Mouse (Mus musculus): ENCODE data around the gene Mthfd1l. TPM values are rescaled to one million over a fixed set of nuclear protein-coding genes. Genes with fewer than 3 reads are reported as not detected.

Mthfd1l gene
- polyA plus RNA-seq (2015; fragmentation: Nextera tagmentation; extraction: Ambion mirVana), result 6.0 and 7.3 TPM in 2 replicates

GRCm38 (mm10) chr10:3972981-3973588 is at the start of gene Mthfd1l:
Gene Mthfd1l, plus strand, starts transcription at chr10:3973118.
- H3K9me3 ChIP-seq (replicated peaks; ENCODE audit: control insufficient read depth, low read length, poor library complexity, severe bottlenecking), result no peaks in the 10 kb centered on the region

GRCm38 (mm10) chr10:3928008-3928545 is 44.8 kb upstream of the Mthfd1l start:
- no peaks in the 10 kb centered on the region for H3K9me3 ChIP-seq (replicated peaks; ENCODE audit: control insufficient read depth, low read length, poor library complexity, severe bottlenecking)
- H3K36me3 ChIP-seq (ENCODE audit: control insufficient read depth, insufficient read depth, low read length), result no peaks in the 10 kb centered on the region
- 83% methylated on average over 4 of the region's 4 CpGs for WGBS
- ATAC-seq, result no peak
- no peaks in the 10 kb centered on the region for H3K4me1 ChIP-seq (ENCODE audit: control insufficient read depth, insufficient read depth, low read length)
- no peak overlapping the region for H3K9ac ChIP-seq (ENCODE audit: low read depth, low read length)
- H3K4me3 ChIP-seq (ENCODE audit: low read depth, low read length), result no peak overlapping the region
- no peaks in the 10 kb centered on the region for H3K27me3 ChIP-seq (ENCODE audit: control insufficient read depth, insufficient read depth, low read depth, low read length)
- no peak overlapping the region for H3K27ac ChIP-seq (ENCODE audit: low read length)
- H3K4me2 ChIP-seq (ENCODE audit: low read length), result no peak overlapping the region

More at GRCm38 (mm10) chr10:3972981-3973588, at the start of gene Mthfd1l:
- H3K4me2 ChIP-seq (ENCODE audit: low read length), result peak within 1 kb of the TSS; percentile 90
- peak within 1 kb of the TSS; percentile 82 for H3K27ac ChIP-seq (ENCODE audit: low read length)
- ATAC-seq, result peak; percentile 88
- peaks cover 7% of the 10 kb centered on the region for H3K4me1 ChIP-seq (ENCODE audit: control insufficient read depth, insufficient read depth, low read length)
- peak within 1 kb of the TSS; percentile 81 for H3K4me3 ChIP-seq (ENCODE audit: low read depth, low read length)
- no peaks in the 10 kb centered on the region for H3K27me3 ChIP-seq (ENCODE audit: control insufficient read depth, insufficient read depth, low read depth, low read length)
- whole genome bisulfite sequencing, result under 1% methylated on average over 40 of the region's 40 CpGs
- peak within 1 kb of the TSS; percentile 74 for H3K9ac ChIP-seq (ENCODE audit: low read depth, low read length)
- no peaks in the 10 kb centered on the region for H3K36me3 ChIP-seq (ENCODE audit: control insufficient read depth, insufficient read depth, low read length)

- Histone ChIP-seq H3K4me3 (ENCODE audit: low read depth, low read length) (no peak overlapping the region), H3K4me2 (ENCODE audit: low read length) (no peak overlapping the region), H3K27me3 (ENCODE audit: control insufficient read depth, insufficient read depth, low read depth, low read length) (no peaks in the 10 kb centered on the region), H3K36me3 (ENCODE audit: control insufficient read depth, insufficient read depth, low read length) (no peaks in the 10 kb centered on the region), H3K9me3 (replicated peaks; ENCODE audit: control insufficient read depth, low read length, poor library complexity, severe bottlenecking) (no peaks in the 10 kb centered on the region), H3K27ac (ENCODE audit: low read length) (no peak overlapping the region), H3K4me1 (ENCODE audit: control insufficient read depth, insufficient read depth, low read length) (no peaks in the 10 kb centered on the region), H3K9ac (ENCODE audit: low read depth, low read length) (no peak overlapping the region)
- no peak for ATAC-seq
These were observed 41.1 kb upstream of the Mthfd1l start for GRCm38 (mm10) chr10:3931831-3932230.

- ATAC-seq, result no peak
- Histone ChIP-seq H3K4me2 (ENCODE audit: low read length) (no peak overlapping the region), H3K4me1 (ENCODE audit: control insufficient read depth, insufficient read depth, low read length) (no peaks in the 10 kb centered on the region), H3K4me3 (ENCODE audit: low read depth, low read length) (no peak overlapping the region), H3K27me3 (ENCODE audit: control insufficient read depth, insufficient read depth, low read depth, low read length) (no peaks in the 10 kb centered on the region), H3K36me3 (ENCODE audit: control insufficient read depth, insufficient read depth, low read length) (no peaks in the 10 kb centered on the region), H3K9me3 (replicated peaks; ENCODE audit: control insufficient read depth, low read length, poor library complexity, severe bottlenecking) (no peaks in the 10 kb centered on the region), H3K9ac (ENCODE audit: low read depth, low read length) (no peak overlapping the region), H3K27ac (ENCODE audit: low read length) (no peak overlapping the region)
- 87% methylated on average over 12 of the region's 12 CpGs for WGBS
These were observed 39.5 kb upstream of the Mthfd1l start for GRCm38 (mm10) chr10:3933311-3933940.

- H3K36me3 ChIP-seq (ENCODE audit: control insufficient read depth, insufficient read depth, low read length), result no peaks in the 10 kb centered on the region
- no peak overlapping the region for H3K27ac ChIP-seq (ENCODE audit: low read length)
- no peak overlapping the region for H3K9ac ChIP-seq (ENCODE audit: low read depth, low read length)
- H3K4me2 ChIP-seq (ENCODE audit: low read length), result no peak overlapping the region
- no peak overlapping the region for H3K4me3 ChIP-seq (ENCODE audit: low read depth, low read length)
- H3K27me3 ChIP-seq (ENCODE audit: control insufficient read depth, insufficient read depth, low read depth, low read length), result no peaks in the 10 kb centered on the region
- no peaks in the 10 kb centered on the region for H3K4me1 ChIP-seq (ENCODE audit: control insufficient read depth, insufficient read depth, low read length)
- no peak for ATAC-seq
- H3K9me3 ChIP-seq (replicated peaks; ENCODE audit: control insufficient read depth, low read length, poor library complexity, severe bottlenecking), result no peaks in the 10 kb centered on the region
These were observed 36.1 kb upstream of the Mthfd1l start for GRCm38 (mm10) chr10:3936864-3937263.

GRCm38 (mm10) chr10:3939895-3940595 is 32.9 kb upstream of the Mthfd1l start:
- WGBS, result 90% methylated on average over 11 of the region's 11 CpGs
- Histone ChIP-seq H3K27me3 (ENCODE audit: control insufficient read depth, insufficient read depth, low read depth, low read length) (no peaks in the 10 kb centered on the region), H3K4me1 (ENCODE audit: control insufficient read depth, insufficient read depth, low read length) (no peaks in the 10 kb centered on the region), H3K4me2 (ENCODE audit: low read length) (no peak overlapping the region), H3K9ac (ENCODE audit: low read depth, low read length) (no peak overlapping the region), H3K27ac (ENCODE audit: low read length) (no peak overlapping the region), H3K36me3 (ENCODE audit: control insufficient read depth, insufficient read depth, low read length) (no peaks in the 10 kb centered on the region), H3K9me3 (replicated peaks; ENCODE audit: control insufficient read depth, low read length, poor library complexity, severe bottlenecking) (no peaks in the 10 kb centered on the region), H3K4me3 (ENCODE audit: low read depth, low read length) (no peak overlapping the region)
- ATAC-seq, result no peak

- no peak for ATAC-seq
- Histone ChIP-seq H3K9ac (ENCODE audit: low read depth, low read length) (no peak overlapping the region), H3K4me3 (ENCODE audit: low read depth, low read length) (no peak overlapping the region), H3K4me2 (ENCODE audit: low read length) (no peak overlapping the region), H3K9me3 (replicated peaks; ENCODE audit: control insufficient read depth, low read length, poor library complexity, severe bottlenecking) (no peaks in the 10 kb centered on the region), H3K27me3 (ENCODE audit: control insufficient read depth, insufficient read depth, low read depth, low read length) (no peaks in the 10 kb centered on the region), H3K36me3 (ENCODE audit: control insufficient read depth, insufficient read depth, low read length) (no peaks in the 10 kb centered on the region), H3K27ac (ENCODE audit: low read length) (no peak overlapping the region), H3K4me1 (ENCODE audit: control insufficient read depth, insufficient read depth, low read length) (no peaks in the 10 kb centered on the region)
- WGBS, result 86% methylated on average over 6 of the region's 6 CpGs
These were observed 32.3 kb upstream of the Mthfd1l start for GRCm38 (mm10) chr10:3940596-3940975.

DNA sequence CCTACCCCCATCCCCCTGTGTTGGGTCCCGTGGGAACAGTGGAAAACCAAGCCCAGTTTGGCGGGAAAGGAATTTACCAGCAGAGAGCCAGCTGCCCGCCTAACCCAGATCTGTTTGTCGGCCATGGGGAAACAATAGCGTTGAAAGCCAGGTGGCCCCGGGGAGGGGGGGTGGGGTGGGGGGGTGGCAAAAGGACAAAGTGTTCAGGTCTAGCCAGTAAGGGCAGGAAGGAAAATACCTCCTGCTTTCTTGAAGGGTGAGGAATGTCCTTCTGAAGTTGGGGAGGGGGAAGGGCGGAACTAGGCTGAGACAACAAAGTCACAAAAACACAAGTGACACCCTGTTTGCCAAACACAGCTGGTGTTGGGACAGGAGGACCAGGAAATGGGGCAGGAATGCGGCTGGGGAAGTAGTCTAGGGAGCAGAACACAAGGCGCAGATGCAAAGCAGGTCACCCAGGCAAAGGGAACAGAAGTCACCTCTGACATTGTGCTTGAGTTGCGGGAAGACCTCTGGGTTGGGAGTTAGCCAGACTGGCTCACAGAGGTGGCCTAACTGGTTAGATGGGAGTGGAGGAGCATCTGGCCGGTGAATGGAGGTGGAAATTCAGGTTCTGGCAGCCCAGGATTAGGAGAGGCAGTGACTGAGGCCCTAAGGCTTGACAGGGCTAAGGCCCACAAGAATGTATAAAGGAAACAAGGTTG is 31.7 kb upstream of the Mthfd1l start:
- WGBS, result 30% methylated on average over 11 of the region's 11 CpGs
- H3K9ac ChIP-seq (ENCODE audit: low read depth, low read length), result no peak overlapping the region
- ATAC-seq, result no peak

More for the DNA sequence above, 31.7 kb upstream of the Mthfd1l start:
- Histone ChIP-seq H3K4me3 (ENCODE audit: low read depth, low read length) (no peak overlapping the region), H3K27ac (ENCODE audit: low read length) (no peak overlapping the region), H3K36me3 (ENCODE audit: control insufficient read depth, insufficient read depth, low read length) (no peaks in the 10 kb centered on the region), H3K27me3 (ENCODE audit: control insufficient read depth, insufficient read depth, low read depth, low read length) (no peaks in the 10 kb centered on the region), H3K4me2 (ENCODE audit: low read length) (no peak overlapping the region), H3K9me3 (replicated peaks; ENCODE audit: control insufficient read depth, low read length, poor library complexity, severe bottlenecking) (no peaks in the 10 kb centered on the region), H3K4me1 (ENCODE audit: control insufficient read depth, insufficient read depth, low read length) (no peaks in the 10 kb centered on the region)

Data from midbrain, embryonic 16.5 days (tissue).